Comparison of ENCODE assay signal across 8 mouse cellular contexts in genomic region chr17:9764701-9765359, GRCm38 (mm10).
DNase-seq lines count a peak whose midpoint lies in the region; ATAC-seq lines count a peak whose summit lies in the region.

No protein-coding gene starts in this region.

- peak overlapping the region; percentile 56 for H3K9ac ChIP-seq in forebrain, embryonic 14.5 days (ENCODE audit: low read length)
- H3K9ac ChIP-seq in hindbrain, embryonic 12.5 days: peak overlapping the region; percentile 44

- peak overlapping the region; percentile 66 for H3K4me2 ChIP-seq in forebrain, embryonic 14.5 days (ENCODE audit: low read length)
- peak overlapping the region; percentile 66 for H3K4me2 ChIP-seq in hindbrain, embryonic 12.5 days (replicated peaks)

- peak; percentile 92 for ATAC-seq in forebrain, embryonic 14.5 days
- ATAC-seq in hindbrain, embryonic 12.5 days (ENCODE audit: low FRiP score): peak; percentile 92
- peak; percentile 82 for ATAC-seq in megakaryocyte, adult 5-6 weeks (ENCODE audit: poor library complexity, severe bottlenecking)

- no peaks in the 10 kb centered on the region for H3K27me3 ChIP-seq in forebrain, embryonic 14.5 days (replicated peaks; ENCODE audit: control insufficient read depth, insufficient read depth, low read length)
- H3K27me3 ChIP-seq in hindbrain, embryonic 12.5 days: no peaks in the 10 kb centered on the region

- no peaks in the 10 kb centered on the region for H3K9me3 ChIP-seq in forebrain, embryonic 14.5 days (replicated peaks; ENCODE audit: control insufficient read depth, low read length)
- no peaks in the 10 kb centered on the region for H3K9me3 ChIP-seq in hindbrain, embryonic 12.5 days (replicated peaks)

- no peaks in the 10 kb centered on the region for H3K36me3 ChIP-seq in forebrain, embryonic 14.5 days (ENCODE audit: control insufficient read depth, insufficient read depth, low read length)
- no peaks in the 10 kb centered on the region for H3K36me3 ChIP-seq in hindbrain, embryonic 12.5 days

- DNase-seq in B cell, adult 2 months: peak; percentile 9 to 14
- DNase-seq in forebrain, embryonic 14.5 days (ENCODE audit: low spot score): peak; percentile 91
- peak; percentile 49 to 52 for DNase-seq in left cerebral cortex, postnatal 14 days (ENCODE audit: low spot score in 2 of 2)
- DNase-seq in skeletal muscle tissue, adult 2 months (ENCODE audit: low read depth, low spot score): peak; percentile 41
- no peak for DNase-seq in thymus, postnatal 25 days

- under 1% methylated on average over 22 of the region's 22 CpGs for WGBS in forebrain, embryonic 14.5 days
- under 1% methylated on average over 22 of the region's 22 CpGs for WGBS in hindbrain, embryonic 12.5 days

- H3K4me1 ChIP-seq in brown adipose tissue, adult 24 weeks (ENCODE audit: control insufficient read depth, insufficient read depth, insufficient read length, low read length): peaks cover 17% of the 10 kb centered on the region
- peaks cover 30% of the 10 kb centered on the region for H3K4me1 ChIP-seq in forebrain, embryonic 14.5 days (ENCODE audit: control insufficient read depth, insufficient read depth, low read length)
- H3K4me1 ChIP-seq in hindbrain, embryonic 12.5 days: peaks cover 39% of the 10 kb centered on the region

- H3K4me3 ChIP-seq in brown adipose tissue, adult 24 weeks (ENCODE audit: insufficient read depth, low read depth, low read length): peak overlapping the region; percentile 78
- peak overlapping the region; percentile 24 for H3K4me3 ChIP-seq in forebrain, embryonic 14.5 days (ENCODE audit: low read depth, low read length)
- H3K4me3 ChIP-seq in hindbrain, embryonic 12.5 days: peak overlapping the region; percentile 35

- peak overlapping the region; percentile 95 for H3K27ac ChIP-seq in brown adipose tissue, adult 24 weeks (replicated peaks; ENCODE audit: low read depth, low read length)
- H3K27ac ChIP-seq in forebrain, embryonic 14.5 days (ENCODE audit: low read depth, low read length): peak overlapping the region; percentile 93
- peak overlapping the region; percentile 87 for H3K27ac ChIP-seq in hindbrain, embryonic 12.5 days

- intact Hi-C loops in left cerebral cortex, postnatal 14 days (cut with DNase I): loop anchor here (5.0 to 10.0 kb wide), 3 partner anchors 140 to 552 kb away; partner anchors contain the start of gene Qk

Comparison
In these comparisons a context has a peak if more than half of its experiments do, and no peak if none do; other contexts are left out.
1. H3K4me3 ChIP-seq: peak in every context shown above with its lines; median percentile 78 in brown adipose tissue, adult 24 weeks; 35 in hindbrain, embryonic 12.5 days; 24 in forebrain, embryonic 14.5 days.